Mouse (Mus musculus) G1E (cell line): ENCODE measurements at regions not wholly inside any gene's neighbourhood (a gene's known extent, or its start where the extent isn't known, plus 50 kb on each side); places are given as distances from the start of the nearest gene placed in this dataset.

Source experiments
- CTCF ChIP-seq: IDR thresholded peaks from 2 replicates; pipeline ENCODE4 v1.5.1; 2012; ENCODE audit warnings: low read depth, low read length, inconsistent platforms, mixed read lengths
- GATA1 ChIP-seq: IDR thresholded peaks from 2 replicates; pipeline ENCODE4 v1.6.1; 2012; ENCODE audit warnings: borderline replicate concordance, low read length, inconsistent platforms, mixed read lengths
- TAL1 ChIP-seq: conservative IDR thresholded peaks from 2 replicates; pipeline ENCODE4 v1.6.1; 2012; ENCODE audit warnings: low read depth, low read length, inconsistent platforms, mixed read lengths

- TF ChIP-seq CTCF (no peak), GATA1 (no peak), TAL1 (no peak)
These were observed 80.5 kb upstream of the Pmepa1 start for GRCm38 (mm10) chr2:173356786-173357185.
